Mouse (Mus musculus) WW6 (cell line): ENCODE results near the gene Tmem38a.

ENCODE experiments used
- DNase-seq: peaks from one replicate; pipeline ENCODE4 v3.0.0-alpha.2; 2013; ENCODE audit warnings: low read depth, low spot score

Gene Tmem38a

DNA sequence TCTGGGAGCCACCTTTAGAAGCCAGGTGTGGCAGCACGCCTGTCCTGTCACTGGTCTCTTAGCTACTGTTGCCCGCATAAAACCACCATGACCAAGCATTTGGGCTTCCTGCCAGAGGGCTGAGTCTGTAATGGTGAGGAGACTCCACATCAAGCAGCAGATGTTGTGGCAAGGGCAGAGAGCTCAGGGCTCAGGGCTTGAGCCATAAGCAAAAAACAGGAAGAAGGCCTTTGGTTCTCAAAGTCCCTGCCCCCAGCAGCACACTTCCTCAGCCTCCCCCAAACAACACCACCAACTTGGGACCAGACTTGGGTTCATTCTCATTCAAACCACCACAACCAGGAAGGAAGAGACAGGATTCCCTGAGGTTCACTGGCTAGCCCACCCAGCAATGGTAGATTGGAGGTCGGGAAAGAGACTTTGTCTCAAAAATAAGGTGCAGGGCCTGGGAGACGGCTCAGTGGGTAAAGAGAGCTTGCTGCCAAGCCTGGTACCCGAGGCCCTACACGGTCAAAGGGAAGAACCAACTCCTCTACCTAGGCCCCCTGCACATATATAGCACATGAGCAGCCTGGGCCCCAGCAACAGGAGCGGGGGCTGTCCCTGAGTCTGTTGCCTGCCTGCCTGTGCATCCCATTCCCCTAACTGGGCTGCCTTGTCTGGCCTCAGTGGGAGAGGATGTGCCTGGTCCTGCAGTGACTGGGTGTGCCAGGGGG, 11.4 kb downstream of the Tmem38a start:
- no peak for DNase-seq

DNA sequence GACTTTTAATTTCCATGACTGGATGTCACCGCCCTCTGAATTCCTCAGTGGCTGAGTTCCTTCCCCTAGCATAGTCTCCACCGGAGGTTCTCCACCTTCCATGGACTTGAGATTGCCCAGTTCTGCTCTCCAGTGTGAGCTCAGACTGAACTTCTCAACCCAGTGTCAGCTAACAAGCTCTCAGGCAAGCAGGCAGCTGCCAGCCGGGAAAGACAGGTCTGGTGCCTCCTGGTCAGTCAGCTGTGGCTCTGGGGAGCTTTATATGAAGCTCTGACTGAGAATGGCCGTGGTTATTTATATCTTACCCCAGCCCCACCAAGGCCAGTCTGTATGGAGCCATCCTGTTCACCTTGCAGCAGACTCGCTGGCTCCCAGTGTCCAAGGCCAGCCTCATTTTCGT, 12.5 kb downstream of the Tmem38a start:
- DNase-seq = no peak

DNA sequence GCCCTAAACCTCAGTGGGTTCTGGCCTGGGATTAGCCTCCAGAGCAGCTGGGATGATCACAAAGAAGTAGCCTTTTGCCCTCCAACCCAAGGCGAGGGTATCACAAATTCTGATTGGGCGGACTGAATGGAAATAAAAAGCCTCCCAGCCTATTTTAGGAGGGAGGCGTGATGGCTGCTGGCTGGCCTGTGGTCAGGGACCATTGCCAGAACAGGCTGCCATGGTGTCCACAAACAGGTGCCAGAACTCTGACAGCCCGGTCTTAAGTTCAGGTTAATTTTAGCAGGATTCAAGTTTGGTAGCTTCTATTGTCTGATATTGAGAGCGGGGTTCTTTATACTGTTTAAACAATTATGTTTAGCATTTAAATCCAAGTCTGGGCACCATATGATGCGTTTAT, 16.0 kb downstream of the Tmem38a start:
- DNase-seq = no peak

DNA sequence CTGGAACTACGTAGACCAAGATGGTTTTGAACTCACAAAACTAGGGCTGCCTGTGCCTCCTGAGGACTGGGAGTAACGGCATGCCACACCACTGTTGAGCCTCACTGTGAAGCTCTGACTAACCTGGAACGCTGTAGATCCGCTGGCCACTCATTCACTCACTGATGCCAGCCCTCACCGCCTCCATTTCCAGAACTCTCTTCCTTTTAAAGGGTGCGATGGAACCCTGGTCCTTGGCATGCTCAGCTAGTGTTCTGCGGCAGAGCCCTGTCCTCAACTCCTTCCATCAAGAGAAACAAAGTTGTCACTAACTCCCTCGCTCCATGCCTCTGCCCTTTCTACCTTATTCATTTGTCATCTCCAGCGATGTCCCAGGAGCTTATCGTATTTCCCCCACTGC, 17.0 kb downstream of the Tmem38a start:
- no peak for DNase-seq

DNA sequence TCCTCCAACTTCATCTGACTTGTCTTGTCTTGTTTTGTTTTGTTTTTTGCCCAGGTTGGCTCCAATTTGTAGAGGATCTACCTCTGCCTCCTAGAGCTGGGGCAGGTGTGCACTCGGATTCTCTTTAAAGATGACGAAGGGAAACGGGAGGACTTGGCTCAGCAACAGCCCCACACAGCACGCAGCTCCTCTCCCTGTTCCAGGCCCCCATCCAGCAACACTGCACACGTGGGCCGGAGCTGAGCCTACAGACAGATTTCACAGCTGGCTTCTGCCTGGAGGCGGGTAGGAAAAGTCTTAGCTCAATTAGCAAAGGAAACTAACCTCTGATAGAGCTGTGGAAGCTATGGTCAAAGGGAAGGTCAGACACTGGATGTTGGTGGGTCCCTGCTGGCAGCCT, 17.4 kb downstream of the Tmem38a start:
- DNase-seq = no peak

DNA sequence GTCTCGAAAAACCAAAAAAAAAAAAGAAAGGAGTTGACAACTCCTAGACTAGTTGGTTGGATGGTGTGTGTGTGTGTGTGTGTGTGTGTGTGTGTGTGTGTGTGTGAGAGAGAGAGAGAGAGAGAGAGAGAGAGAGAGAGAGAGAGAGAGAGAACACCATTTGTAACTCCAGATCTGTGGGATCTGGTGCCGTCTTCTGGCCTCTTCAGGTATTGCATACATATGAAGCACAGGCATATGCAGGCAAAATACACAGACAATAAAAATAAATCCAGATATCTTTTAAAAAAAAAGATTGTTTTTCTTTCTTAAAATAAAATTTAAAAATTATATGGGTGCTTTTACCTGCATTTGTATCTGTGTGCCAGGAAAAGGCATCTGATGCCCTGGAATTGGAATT, 18.3 kb downstream of the Tmem38a start:
- DNase-seq = no peak
